Mouse (Mus musculus) embryonic fibroblast, embryonic 13.5 days (primary cell): ENCODE results near the gene Gas2l1.

Experiments used
- CTCF ChIP-seq: IDR thresholded peaks from 2 replicates; pipeline ENCODE4 v1.5.1; 2011; ENCODE audit warnings: mild to moderate bottlenecking, control low read depth, low read length, moderate library complexity, borderline replicate concordance; ENCODE audit not compliant: insufficient read depth
- POLR2A ChIP-seq: IDR thresholded peaks from 2 replicates; pipeline ENCODE4 v1.6.1; 2011; ENCODE audit warnings: low read depth, mild to moderate bottlenecking, control low read depth, low read length, moderate library complexity

- TF ChIP-seq CTCF (no peak), POLR2A (no peak)
Observed at GRCm38 (mm10) chr11:5101641-5102040, 36.5 kb upstream of the Gas2l1 start.
